Mouse (Mus musculus): ENCODE data around the gene Mkrn2os.

- TF ChIP-seq CTCF (IDR thresholded peaks at IDR 0.05; ENCODE audit: low read depth) (no peak), EP300 (IDR thresholded peaks at IDR 0.05; ENCODE audit: low read depth) (no peak)
These were observed 23.6 kb upstream of the Mkrn2os start for GRCm38 (mm10) chr6:115615983-115616382.
